Mouse (Mus musculus): Measurements from ENCODE around the gene Pask.

Pask gene

GRCm38 (mm10) chr1:93289678-93290214 is 53.5 kb downstream of the Pask start:
- no peak for DNase-seq (ENCODE audit: low spot score)

- DNase-seq (ENCODE audit: low spot score), result no peak
Measured at GRCm38 (mm10) chr1:93277041-93277440, 66.2 kb downstream of the Pask start.

GRCm38 (mm10) chr1:93275561-93275960 is 67.7 kb downstream of the Pask start:
- no peak for DNase-seq (ENCODE audit: low spot score)

- DNase-seq (ENCODE audit: low spot score), result no peak
Measured at GRCm38 (mm10) chr1:93272409-93272821, 70.9 kb downstream of the Pask start.

- DNase-seq (ENCODE audit: low spot score), result no peak
Measured at GRCm38 (mm10) chr1:93271751-93272150, 71.5 kb downstream of the Pask start.

- DNase-seq (ENCODE audit: low spot score), result no peak
Measured at GRCm38 (mm10) chr1:93270516-93271240, 72.6 kb downstream of the Pask start.

- DNase-seq (ENCODE audit: low spot score), result no peak
Measured at GRCm38 (mm10) chr1:93268246-93268645, 75.0 kb downstream of the Pask start.

- DNase-seq (ENCODE audit: low spot score), result no peak
Measured at GRCm38 (mm10) chr1:93267207-93267606, 76.1 kb downstream of the Pask start.
